10 mouse cellular contexts compared by ENCODE assay signal in the genomic region with DNA sequence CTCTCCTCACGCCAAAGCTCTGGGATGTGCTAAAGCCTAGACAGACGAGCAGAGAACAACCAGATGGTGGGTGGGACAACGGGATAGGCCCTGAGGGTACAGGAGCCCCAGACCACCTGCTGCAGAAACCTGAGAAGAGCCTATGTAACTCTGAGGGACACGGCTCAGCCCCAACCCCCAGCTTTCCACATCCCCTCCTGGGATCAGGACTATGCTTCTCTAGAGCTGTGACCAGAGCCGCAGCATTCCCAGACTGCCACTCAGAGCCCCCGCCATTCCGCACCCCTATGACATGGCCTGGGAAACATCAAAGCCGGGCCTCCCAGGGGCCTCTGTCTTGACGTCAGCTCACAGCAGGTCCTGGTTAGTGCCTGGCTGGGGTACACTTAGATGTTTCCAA. TPM values are rescaled to one million over a fixed set of nuclear protein-coding genes. Genes with fewer than 3 reads are reported as not detected.
DNase-seq lines count a peak whose midpoint lies in the region; ATAC-seq and TF ChIP-seq lines count a peak whose summit lies in the region.
"Had no signal": no experiment of that assay in that cellular context is flagged by ENCODE, and none has a peak within 500 bp of the region (broad histone marks: within the 10 kb centered on the region; RNA-seq: fewer than 3 reads in every experiment).

No protein-coding gene starts in this region.

- no peaks in the 10 kb centered on the region for H3K9me3 ChIP-seq in forebrain, embryonic 16.5 days (ENCODE audit: control insufficient read depth, low read length)
- H3K9me3 ChIP-seq in forebrain, postnatal 0 days (ENCODE audit: low read length), result no peaks in the 10 kb centered on the region
- no peaks in the 10 kb centered on the region for H3K9me3 ChIP-seq in liver, embryonic 12.5 days (replicated peaks)
- H3K9me3 ChIP-seq in liver, embryonic 11.5 days (ENCODE audit: control insufficient read depth, low read length), result no peaks in the 10 kb centered on the region
- no peaks in the 10 kb centered on the region for H3K9me3 ChIP-seq in stomach, embryonic 14.5 days (ENCODE audit: control insufficient read depth, low read depth, low read length)
- H3K9me3 ChIP-seq: liver, embryonic 13.5 days had no signal

- WGBS in forebrain, embryonic 16.5 days, result 50% methylated on average over 9 of the region's 9 CpGs
- WGBS in forebrain, postnatal 0 days, result 53% methylated on average over 9 of the region's 9 CpGs
- 59% methylated on average over 9 of the region's 9 CpGs for WGBS in liver, embryonic 12.5 days (ENCODE audit: insufficient replicate concordance)
- 56% methylated on average over 9 of the region's 9 CpGs for WGBS in liver, embryonic 11.5 days
- 27% methylated on average over 9 of the region's 9 CpGs for WGBS in stomach, embryonic 14.5 days

- H3K27me3 ChIP-seq in forebrain, embryonic 16.5 days (replicated peaks; ENCODE audit: control insufficient read depth, insufficient read depth, low read length), result no peaks in the 10 kb centered on the region
- no peaks in the 10 kb centered on the region for H3K27me3 ChIP-seq in forebrain, postnatal 0 days (ENCODE audit: insufficient read depth, low read length)
- H3K27me3 ChIP-seq in liver, embryonic 12.5 days (replicated peaks), result no peaks in the 10 kb centered on the region
- H3K27me3 ChIP-seq in liver, embryonic 11.5 days (replicated peaks; ENCODE audit: control insufficient read depth, insufficient read depth, low read length), result no peaks in the 10 kb centered on the region
- no peaks in the 10 kb centered on the region for H3K27me3 ChIP-seq in stomach, embryonic 14.5 days (ENCODE audit: control insufficient read depth, insufficient read depth, low read length)
- H3K27me3 ChIP-seq: liver, embryonic 13.5 days had no signal

- no peak for DNase-seq in forebrain, postnatal 0 days
- DNase-seq in liver, embryonic 11.5 days (ENCODE audit: low spot score), result no peak
- DNase-seq in right cerebral cortex, postnatal 10 days (ENCODE audit: low spot score in 2 of 2), result no peak
- no peak for DNase-seq in gastrocnemius, adult 2 months
- DNase-seq: liver, embryonic 13.5 days had no signal

- peaks cover 7% of the 10 kb centered on the region for H3K4me1 ChIP-seq in forebrain, embryonic 16.5 days (replicated peaks; ENCODE audit: control insufficient read depth, insufficient read depth, low read length)
- no peaks in the 10 kb centered on the region for H3K4me1 ChIP-seq in forebrain, postnatal 0 days (ENCODE audit: insufficient read depth)
- H3K4me1 ChIP-seq in liver, embryonic 12.5 days, result peaks cover 30% of the 10 kb centered on the region
- peaks cover 8% of the 10 kb centered on the region; the same call in 1 of the 2 replicates for H3K4me1 ChIP-seq in liver, embryonic 11.5 days (replicated peaks; ENCODE audit: control insufficient read depth, insufficient read depth, low read length)
- peaks cover 11% of the 10 kb centered on the region for H3K4me1 ChIP-seq in embryonic fibroblast, embryonic 13.5 days (ENCODE audit: control insufficient read depth, insufficient read depth, low read length)
- 0 out of 2 replicates have a peak, but pooled peaks cover 8% of the 10 kb centered on the region for H3K4me1 ChIP-seq in stomach, embryonic 14.5 days (ENCODE audit: control insufficient read depth, insufficient read depth, low read length)

- no peak overlapping the region for H3K4me2 ChIP-seq in forebrain, embryonic 16.5 days (ENCODE audit: low read length)
- no peak overlapping the region for H3K4me2 ChIP-seq in forebrain, postnatal 0 days (ENCODE audit: low read depth)
- no peak overlapping the region for H3K4me2 ChIP-seq in liver, embryonic 12.5 days
- H3K4me2 ChIP-seq in liver, embryonic 11.5 days, result no peak overlapping the region
- no peak overlapping the region for H3K4me2 ChIP-seq in stomach, embryonic 14.5 days (replicated peaks; ENCODE audit: low read depth, low read length)
- H3K4me2 ChIP-seq: liver, embryonic 13.5 days had no signal

- ATAC-seq in forebrain, embryonic 16.5 days, result 0 out of 2 replicates have a peak, but pooled peaks have one; percentile 18
- ATAC-seq in forebrain, postnatal 0 days, result no peak
- peak; percentile 3; the same call in 1 of the 2 replicates for ATAC-seq in liver, embryonic 12.5 days
- ATAC-seq in liver, embryonic 11.5 days (replicated peaks; ENCODE audit: low FRiP score), result no peak
- ATAC-seq in stomach, embryonic 14.5 days (ENCODE audit: insufficient number of reproducible peaks, insufficient read depth, low FRiP score, low read depth), result peak; percentile 43; the same call in 1 of the 2 replicates

- 0 out of 2 replicates have a peak, but pooled peaks cover 2% of the 10 kb centered on the region for H3K36me3 ChIP-seq in forebrain, embryonic 16.5 days (ENCODE audit: control insufficient read depth, insufficient read depth)
- H3K36me3 ChIP-seq in forebrain, postnatal 0 days (ENCODE audit: insufficient read depth), result peaks cover 12% of the 10 kb centered on the region; the same call in 1 of the 2 replicates
- H3K36me3 ChIP-seq in liver, embryonic 12.5 days, result peaks cover 4% of the 10 kb centered on the region
- H3K36me3 ChIP-seq in liver, embryonic 11.5 days (ENCODE audit: control insufficient read depth, insufficient read depth, low read length), result peaks cover 2% of the 10 kb centered on the region; the same call in 1 of the 2 replicates
- H3K36me3 ChIP-seq in stomach, embryonic 14.5 days (ENCODE audit: control insufficient read depth, insufficient read depth, low read length), result peaks cover 14% of the 10 kb centered on the region
- H3K36me3 ChIP-seq: liver, embryonic 13.5 days had no signal

- intact Hi-C loops in gastrocnemius, adult 2 months (cut with DNase I), result no loop called here

- H3K27ac ChIP-seq in forebrain, embryonic 16.5 days (ENCODE audit: low read length), result no peak overlapping the region
- no peak overlapping the region for H3K27ac ChIP-seq in forebrain, postnatal 0 days (ENCODE audit: low read depth, low read length)
- H3K27ac ChIP-seq in liver, embryonic 12.5 days, result no peak overlapping the region
- H3K27ac ChIP-seq in liver, embryonic 11.5 days (ENCODE audit: low read depth, low read length), result no peak overlapping the region
- peak overlapping the region; percentile 94 for H3K27ac ChIP-seq in embryonic fibroblast, embryonic 13.5 days (ENCODE audit: insufficient read depth, low read length)
- H3K27ac ChIP-seq in stomach, embryonic 14.5 days (ENCODE audit: low read length), result peak overlapping the region; percentile 66; the same call in 1 of the 2 replicates
- no peak overlapping the region for H3K27ac ChIP-seq in gastrocnemius, adult 2 months
- H3K27ac ChIP-seq: liver, embryonic 13.5 days had no signal

- no peak overlapping the region for H3K4me3 ChIP-seq in forebrain, embryonic 16.5 days (replicated peaks; ENCODE audit: low read length)
- no peak overlapping the region for H3K4me3 ChIP-seq in forebrain, postnatal 0 days (ENCODE audit: low read depth, low read length)
- no peak overlapping the region for H3K4me3 ChIP-seq in liver, embryonic 12.5 days
- H3K4me3 ChIP-seq in liver, embryonic 11.5 days (ENCODE audit: low read depth, low read length), result no peak overlapping the region
- H3K4me3 ChIP-seq in embryonic fibroblast, embryonic 13.5 days (ENCODE audit: insufficient read depth, low read length), result no peak overlapping the region
- no peak overlapping the region for H3K4me3 ChIP-seq in stomach, embryonic 14.5 days (ENCODE audit: low read depth, low read length)
- no peak overlapping the region for H3K4me3 ChIP-seq in gastrocnemius, adult 2 months
- H3K4me3 ChIP-seq: erythroblast, embryonic 14.5 days; liver, embryonic 13.5 days had no signal

- TF ChIP-seq CTCF in forebrain, postnatal 0 days (IDR thresholded peaks at IDR 0.05; ENCODE audit: low read depth), result no peak
- no peak for TF ChIP-seq CTCF in embryonic fibroblast, embryonic 13.5 days (IDR thresholded peaks at IDR 0.05; ENCODE audit: borderline replicate concordance, insufficient read depth, low read length)
- TF ChIP-seq CTCF in gastrocnemius, adult 2 months (IDR thresholded peaks at IDR 0.05), result no peak

- no peak for TF ChIP-seq POLR2A in embryonic fibroblast, embryonic 13.5 days (IDR thresholded peaks at IDR 0.05; ENCODE audit: low read depth, low read length)

- no peak overlapping the region for H3K9ac ChIP-seq in forebrain, embryonic 16.5 days (replicated peaks; ENCODE audit: low read depth, low read length)
- H3K9ac ChIP-seq in forebrain, postnatal 0 days, result no peak overlapping the region
- no peak overlapping the region for H3K9ac ChIP-seq in liver, embryonic 12.5 days
- no peak overlapping the region for H3K9ac ChIP-seq in liver, embryonic 11.5 days (ENCODE audit: low read depth, low read length)
- H3K9ac ChIP-seq in stomach, embryonic 14.5 days (replicated peaks; ENCODE audit: low read depth, low read length), result no peak overlapping the region
- H3K9ac ChIP-seq: liver, embryonic 13.5 days had no signal

RNA-seq across cellular contexts. Expression of gene Ptk7, which starts 34.7 kb away (rescaled TPM):
- polyA plus RNA-seq in forebrain, embryonic 16.5 days (2015; fragmentation: Nextera tagmentation; extraction: Ambion mirVana), result 33.9 and 36.5 TPM in 2 replicates
- total RNA-seq in forebrain, postnatal 0 days (2014; rRNA removed), result 42.4 and 56.6 TPM in 2 replicates
- 18.9 and 19.7 TPM in 2 replicates for polyA plus RNA-seq in forebrain, postnatal 0 days (2015; fragmentation: Nextera tagmentation; extraction: Ambion mirVana)
- 16.8 and 17.7 TPM in 2 replicates for polyA plus RNA-seq in liver, embryonic 12.5 days (2016; fragmentation: Nextera tagmentation; extraction: Ambion mirVana)
- polyA plus RNA-seq in liver, embryonic 11.5 days (2014; fragmentation: Nextera tagmentation; extraction: Ambion mirVana), result 24.5 and 24.7 TPM in 2 replicates
- polyA plus RNA-seq in embryonic fibroblast, embryonic 13.5 days (2011; ENCODE audit: insufficient read length, low read depth, missing spikeins), result 145 and 172 TPM in 2 replicates
- polyA plus RNA-seq in stomach, embryonic 14.5 days (2014; fragmentation: Nextera tagmentation; extraction: Ambion mirVana), result 37.6 and 45.2 TPM in 2 replicates
- total RNA-seq in gastrocnemius, adult 2 months (2021), result under 1 TPM; 0.28 to 0.78 TPM

RNA-seq across cellular contexts. Expression of gene Srf, which starts 38.6 kb away (rescaled TPM):
- polyA plus RNA-seq in forebrain, embryonic 16.5 days (2015; fragmentation: Nextera tagmentation; extraction: Ambion mirVana), result 3.4 and 3.6 TPM in 2 replicates
- 47.2 and 57.0 TPM in 2 replicates for total RNA-seq in forebrain, postnatal 0 days (2014; rRNA removed)
- polyA plus RNA-seq in forebrain, postnatal 0 days (2015; fragmentation: Nextera tagmentation; extraction: Ambion mirVana), result 2.3 and 2.4 TPM in 2 replicates
- polyA plus RNA-seq in liver, embryonic 12.5 days (2016; fragmentation: Nextera tagmentation; extraction: Ambion mirVana), result 6.6 and 6.8 TPM in 2 replicates
- polyA plus RNA-seq in liver, embryonic 11.5 days (2014; fragmentation: Nextera tagmentation; extraction: Ambion mirVana), result 5.6 and 9.2 TPM in 2 replicates
- polyA plus RNA-seq in embryonic fibroblast, embryonic 13.5 days (2011; ENCODE audit: insufficient read length, low read depth, missing spikeins), result 50.9 and 61.2 TPM in 2 replicates
- 12.2 and 15.7 TPM in 2 replicates for polyA plus RNA-seq in stomach, embryonic 14.5 days (2014; fragmentation: Nextera tagmentation; extraction: Ambion mirVana)
- total RNA-seq in gastrocnemius, adult 2 months (2021), result 10 to 100 TPM; 82.4 to 89.3 TPM

RNA-seq across cellular contexts. Expression of gene Cul9, which starts 48.4 kb away (rescaled TPM):
- polyA plus RNA-seq in forebrain, embryonic 16.5 days (2015; fragmentation: Nextera tagmentation; extraction: Ambion mirVana), result 17.3 and 19.8 TPM in 2 replicates
- total RNA-seq in forebrain, postnatal 0 days (2014; rRNA removed), result 31.9 and 44.4 TPM in 2 replicates
- 9.7 and 13.7 TPM in 2 replicates for polyA plus RNA-seq in forebrain, postnatal 0 days (2015; fragmentation: Nextera tagmentation; extraction: Ambion mirVana)
- polyA plus RNA-seq in liver, embryonic 12.5 days (2016; fragmentation: Nextera tagmentation; extraction: Ambion mirVana), result 0.69 and 0.93 TPM in 2 replicates
- 1.1 and 1.2 TPM in 2 replicates for polyA plus RNA-seq in liver, embryonic 11.5 days (2014; fragmentation: Nextera tagmentation; extraction: Ambion mirVana)
- polyA plus RNA-seq in embryonic fibroblast, embryonic 13.5 days (2011; ENCODE audit: insufficient read length, low read depth, missing spikeins), result 5.7 and 8.6 TPM in 2 replicates
- 3.6 and 5.6 TPM in 2 replicates for polyA plus RNA-seq in stomach, embryonic 14.5 days (2014; fragmentation: Nextera tagmentation; extraction: Ambion mirVana)
- 10 to 100 TPM; 13.8 to 15.5 TPM for total RNA-seq in gastrocnemius, adult 2 months (2021)

RNA-seq across cellular contexts. Expression of gene Klc4, which starts 51.2 kb away (rescaled TPM):
- polyA plus RNA-seq in forebrain, embryonic 16.5 days (2015; fragmentation: Nextera tagmentation; extraction: Ambion mirVana), result 42.8 and 43.9 TPM in 2 replicates
- 31.2 and 32.7 TPM in 2 replicates for total RNA-seq in forebrain, postnatal 0 days (2014; rRNA removed)
- polyA plus RNA-seq in forebrain, postnatal 0 days (2015; fragmentation: Nextera tagmentation; extraction: Ambion mirVana), result 20.3 and 21.3 TPM in 2 replicates
- polyA plus RNA-seq in liver, embryonic 12.5 days (2016; fragmentation: Nextera tagmentation; extraction: Ambion mirVana), result 6.3 and 6.6 TPM in 2 replicates
- polyA plus RNA-seq in liver, embryonic 11.5 days (2014; fragmentation: Nextera tagmentation; extraction: Ambion mirVana), result 10.8 and 12.3 TPM in 2 replicates
- 6.5 and 7.2 TPM in 2 replicates for polyA plus RNA-seq in embryonic fibroblast, embryonic 13.5 days (2011; ENCODE audit: insufficient read length, low read depth, missing spikeins)
- 31.0 and 32.3 TPM in 2 replicates for polyA plus RNA-seq in stomach, embryonic 14.5 days (2014; fragmentation: Nextera tagmentation; extraction: Ambion mirVana)
- 10 to 100 TPM; 10.9 to 13.1 TPM for total RNA-seq in gastrocnemius, adult 2 months (2021)

RNA-seq across cellular contexts. Expression of gene Mrpl2, which starts 51.4 kb away (rescaled TPM):
- polyA plus RNA-seq in forebrain, embryonic 16.5 days (2015; fragmentation: Nextera tagmentation; extraction: Ambion mirVana), result 66.1 and 74.9 TPM in 2 replicates
- total RNA-seq in forebrain, postnatal 0 days (2014; rRNA removed), result 51.4 and 62.9 TPM in 2 replicates
- 96.2 and 111 TPM in 2 replicates for polyA plus RNA-seq in forebrain, postnatal 0 days (2015; fragmentation: Nextera tagmentation; extraction: Ambion mirVana)
- polyA plus RNA-seq in liver, embryonic 12.5 days (2016; fragmentation: Nextera tagmentation; extraction: Ambion mirVana), result 95.0 and 106 TPM in 2 replicates
- 151 and 165 TPM in 2 replicates for polyA plus RNA-seq in liver, embryonic 11.5 days (2014; fragmentation: Nextera tagmentation; extraction: Ambion mirVana)
- polyA plus RNA-seq in embryonic fibroblast, embryonic 13.5 days (2011; ENCODE audit: insufficient read length, low read depth, missing spikeins), result 33.5 and 45.2 TPM in 2 replicates
- 99.2 and 104 TPM in 2 replicates for polyA plus RNA-seq in stomach, embryonic 14.5 days (2014; fragmentation: Nextera tagmentation; extraction: Ambion mirVana)
- 100 to 1,000 TPM in 1 of 2 experiments, 10 to 100 TPM in 1; 82.7 to 120 TPM for total RNA-seq in gastrocnemius, adult 2 months (2021)

Comparison
In these comparisons a context has a peak if more than half of its experiments do, and no peak if none do; other contexts are left out.
1. ATAC-seq: peak in forebrain, embryonic 16.5 days (single experiment), liver, embryonic 12.5 days (single experiment) and stomach, embryonic 14.5 days (single experiment); none in forebrain, postnatal 0 days (single experiment) and liver, embryonic 11.5 days (single experiment).
2. H3K27ac ChIP-seq: peak in embryonic fibroblast, embryonic 13.5 days (single experiment) and stomach, embryonic 14.5 days (single experiment); none in forebrain, embryonic 16.5 days (single experiment), forebrain, postnatal 0 days (single experiment), liver, embryonic 12.5 days (single experiment), liver, embryonic 11.5 days (single experiment) and gastrocnemius, adult 2 months (single experiment).